Mouse (Mus musculus): Measurements from ENCODE around the gene Sgo2a. TPM values are rescaled to one million over a fixed set of nuclear protein-coding genes. Genes with fewer than 3 reads are reported as not detected.

Sgo2a gene
- polyA plus RNA-seq, 1 experiment: 12.4 TPM

DNA sequence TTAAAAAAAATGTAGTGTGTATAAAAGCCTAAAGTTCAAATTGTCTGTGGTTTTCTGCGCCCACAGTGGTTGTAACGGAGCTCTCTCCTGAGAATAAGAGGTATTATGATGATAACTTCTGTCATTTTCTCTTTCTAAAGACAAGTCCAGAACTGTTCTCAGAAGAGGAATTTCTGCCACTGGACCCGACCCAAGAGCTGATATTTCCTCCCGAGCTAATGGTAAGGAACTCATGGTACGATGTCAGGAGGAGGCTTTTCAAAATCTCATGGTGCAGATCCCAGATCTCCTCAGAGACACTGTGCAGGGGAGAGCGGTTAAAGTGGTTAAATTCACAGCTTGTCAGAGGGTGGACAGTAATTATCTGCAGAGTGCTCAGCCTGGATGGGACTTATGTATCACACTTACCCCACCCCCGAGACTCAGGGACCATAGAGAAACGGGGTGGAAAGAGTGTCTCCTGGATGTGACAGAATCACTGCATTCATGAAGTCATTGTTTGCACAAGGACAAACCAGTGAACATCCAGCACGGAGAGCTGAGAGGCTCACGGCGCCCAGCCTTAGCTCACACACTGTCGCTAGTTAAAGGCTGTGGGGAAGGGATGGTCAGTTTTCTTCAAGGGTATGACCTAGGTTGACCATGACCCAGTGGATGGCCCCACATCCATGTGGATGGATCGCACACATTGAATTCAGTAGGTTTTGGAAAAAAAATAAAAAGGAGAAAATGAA, 60.5 kb downstream of the Sgo2a start:
- Histone ChIP-seq H3K27ac (ENCODE audit: insufficient read depth, low read depth, low read length) (no peak overlapping the region), H3K4me1 (ENCODE audit: control insufficient read depth, insufficient read depth, low read length) (no peaks in the 10 kb centered on the region), H3K4me3 (ENCODE audit: insufficient read depth, low read length) (no peak overlapping the region)
- TF ChIP-seq CTCF (IDR thresholded peaks at IDR 0.05; ENCODE audit: low read depth, low read length) (no peak), POLR2A (IDR thresholded peaks at IDR 0.05; ENCODE audit: borderline replicate concordance, low read depth, low read length) (no peak)

DNA sequence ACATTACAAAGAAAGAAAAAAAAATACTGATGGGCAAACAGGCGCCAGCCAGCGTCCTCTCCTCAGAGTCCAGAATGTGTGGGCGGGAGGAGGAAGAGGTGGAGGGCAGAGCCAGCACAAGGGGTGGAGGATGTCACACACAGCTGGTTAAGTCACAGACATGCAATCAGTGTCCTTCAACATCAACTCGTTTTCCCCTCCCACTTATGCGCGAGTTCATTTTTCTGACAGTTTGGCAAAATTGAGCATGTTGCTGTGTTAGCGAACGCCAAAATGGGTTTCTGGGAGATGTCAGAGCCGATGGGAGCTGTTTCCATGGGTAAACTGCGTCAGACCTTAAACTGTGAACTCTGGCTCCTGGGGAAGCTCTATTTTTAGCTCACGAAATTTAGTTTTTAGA, 61.2 kb downstream of the Sgo2a start:
- TF ChIP-seq POLR2A (IDR thresholded peaks at IDR 0.05; ENCODE audit: borderline replicate concordance, low read depth, low read length): no peak
- no peak for TF ChIP-seq CTCF (IDR thresholded peaks at IDR 0.05; ENCODE audit: low read depth, low read length)
- Histone ChIP-seq H3K4me1 (ENCODE audit: control insufficient read depth, insufficient read depth, low read length) (no peaks in the 10 kb centered on the region), H3K27ac (ENCODE audit: insufficient read depth, low read depth, low read length) (no peak overlapping the region), H3K4me3 (ENCODE audit: insufficient read depth, low read length) (no peak overlapping the region)

DNA sequence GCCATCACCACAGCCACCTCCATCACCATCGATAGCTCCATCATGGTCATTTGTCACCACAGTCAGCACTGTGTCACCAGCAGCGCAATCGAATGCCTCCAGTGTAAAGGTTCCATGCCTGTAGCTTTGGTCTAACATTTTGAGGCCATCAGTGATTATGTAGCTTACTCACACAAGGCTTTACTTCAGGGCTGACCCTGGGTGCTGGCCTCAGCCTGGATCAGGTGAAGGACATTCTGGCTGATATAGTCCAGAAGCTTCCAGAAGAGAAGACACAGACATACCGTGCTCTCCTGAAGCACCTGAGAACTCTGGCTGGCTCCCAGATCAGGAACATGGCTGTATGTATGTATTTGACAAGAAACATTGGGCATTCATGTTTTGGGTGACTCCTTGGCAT, 63.1 kb downstream of the Sgo2a start:
- Histone ChIP-seq H3K4me1 (ENCODE audit: control insufficient read depth, insufficient read depth, low read length) (no peaks in the 10 kb centered on the region), H3K4me3 (ENCODE audit: insufficient read depth, low read length) (no peak overlapping the region), H3K27ac (ENCODE audit: insufficient read depth, low read depth, low read length) (no peak overlapping the region)
- TF ChIP-seq CTCF (IDR thresholded peaks at IDR 0.05; ENCODE audit: low read depth, low read length) (no peak), POLR2A (IDR thresholded peaks at IDR 0.05; ENCODE audit: borderline replicate concordance, low read depth, low read length) (no peak)

DNA sequence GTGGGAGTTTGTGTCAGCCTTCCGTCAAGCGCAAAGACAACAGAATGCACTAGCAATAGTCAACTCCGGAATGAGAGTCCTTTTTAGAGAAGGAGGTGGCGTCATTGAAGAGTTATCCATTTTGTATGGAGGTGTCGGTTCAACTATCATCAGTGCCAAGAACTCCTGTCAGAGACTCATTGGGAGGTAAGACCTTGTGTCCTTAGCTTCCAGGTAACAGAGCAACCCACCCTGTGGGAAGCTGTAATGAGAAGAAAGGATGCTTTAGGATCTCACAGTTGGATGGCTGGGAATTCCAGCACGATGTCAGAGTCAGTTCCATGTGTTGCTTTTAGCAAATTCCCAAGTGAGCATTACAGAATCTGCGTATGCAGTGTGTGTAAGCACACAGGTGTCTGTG, 66.4 kb downstream of the Sgo2a start:
- no peak overlapping the region for H3K4me3 ChIP-seq (ENCODE audit: insufficient read depth, low read length)
- TF ChIP-seq POLR2A (IDR thresholded peaks at IDR 0.05; ENCODE audit: borderline replicate concordance, low read depth, low read length): no peak
- no peak for TF ChIP-seq CTCF (IDR thresholded peaks at IDR 0.05; ENCODE audit: low read depth, low read length)
- no peak overlapping the region for H3K27ac ChIP-seq (ENCODE audit: insufficient read depth, low read depth, low read length)
- no peaks in the 10 kb centered on the region for H3K4me1 ChIP-seq (ENCODE audit: control insufficient read depth, insufficient read depth, low read length)

DNA sequence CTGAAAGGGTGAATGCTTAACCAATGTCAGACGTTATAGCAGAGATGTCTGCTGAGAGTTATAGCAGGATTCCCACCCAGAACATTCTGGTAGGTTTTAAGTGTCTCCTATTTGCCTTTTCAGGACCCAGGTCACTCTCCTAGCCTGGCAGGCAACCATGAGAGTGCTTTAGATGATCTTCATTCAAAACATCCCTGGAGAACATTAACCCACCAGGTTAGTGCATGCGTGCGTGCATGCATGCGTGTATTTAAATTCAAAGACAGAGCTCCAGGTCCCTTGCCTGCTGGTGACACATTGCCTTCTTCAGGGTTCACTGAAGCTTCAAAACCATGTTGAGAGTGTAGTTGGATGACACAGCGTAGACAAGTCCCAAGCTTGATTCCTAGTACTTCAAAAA, 69.4 kb downstream of the Sgo2a start:
- TF ChIP-seq CTCF (IDR thresholded peaks at IDR 0.05; ENCODE audit: low read depth, low read length) (no peak), POLR2A (IDR thresholded peaks at IDR 0.05; ENCODE audit: borderline replicate concordance, low read depth, low read length) (no peak)
- no peak overlapping the region for H3K4me3 ChIP-seq (ENCODE audit: insufficient read depth, low read length)
- no peak overlapping the region for H3K27ac ChIP-seq (ENCODE audit: insufficient read depth, low read depth, low read length)
- no peaks in the 10 kb centered on the region for H3K4me1 ChIP-seq (ENCODE audit: control insufficient read depth, insufficient read depth, low read length)

DNA sequence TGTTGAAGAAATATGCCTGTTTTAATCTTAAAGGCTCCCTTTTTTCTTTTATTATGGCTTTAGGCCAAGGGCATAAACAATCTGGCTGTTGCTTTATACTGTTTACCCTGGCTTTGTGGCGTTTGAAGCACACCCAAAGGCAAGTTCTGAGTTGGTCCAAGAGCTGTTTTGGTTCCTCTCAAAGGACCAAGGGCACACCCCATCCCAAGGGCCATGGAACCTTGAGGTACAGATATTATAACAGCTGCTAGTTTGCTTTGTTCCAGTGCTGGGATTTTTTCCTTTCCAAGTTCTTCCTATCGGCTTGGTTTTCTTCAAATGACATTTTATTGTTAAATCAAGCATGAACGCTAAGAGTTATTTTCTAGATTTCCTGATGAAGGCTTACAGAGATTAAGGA, 69.8 kb downstream of the Sgo2a start:
- H3K4me1 ChIP-seq (ENCODE audit: control insufficient read depth, insufficient read depth, low read length): no peaks in the 10 kb centered on the region
- TF ChIP-seq POLR2A (IDR thresholded peaks at IDR 0.05; ENCODE audit: borderline replicate concordance, low read depth, low read length) (no peak), CTCF (IDR thresholded peaks at IDR 0.05; ENCODE audit: low read depth, low read length) (no peak)
- H3K4me3 ChIP-seq (ENCODE audit: insufficient read depth, low read length): no peak overlapping the region

DNA sequence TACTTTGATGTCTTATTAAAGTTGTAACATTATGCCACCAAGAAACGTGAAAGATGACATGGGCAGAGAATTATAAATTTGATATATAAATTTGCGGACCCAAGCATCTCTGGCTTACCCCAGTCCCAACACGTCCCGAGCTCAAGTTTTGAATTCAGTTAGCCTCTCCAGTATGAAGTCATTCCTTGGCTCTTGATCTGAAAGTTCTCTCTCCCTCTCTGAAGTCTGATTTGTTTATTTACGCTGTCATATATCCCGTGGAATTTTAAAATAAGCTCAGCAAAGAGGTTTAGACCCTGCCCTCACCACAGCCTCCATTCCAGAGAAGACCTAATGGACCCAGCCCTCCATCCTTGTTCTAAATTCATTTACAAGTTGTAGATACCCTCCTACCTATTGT, 73.4 kb downstream of the Sgo2a start:
- H3K4me1 ChIP-seq (ENCODE audit: control insufficient read depth, insufficient read depth, low read length): no peaks in the 10 kb centered on the region
- TF ChIP-seq POLR2A (IDR thresholded peaks at IDR 0.05; ENCODE audit: borderline replicate concordance, low read depth, low read length) (no peak), CTCF (IDR thresholded peaks at IDR 0.05; ENCODE audit: low read depth, low read length) (no peak)
- no peak overlapping the region for H3K4me3 ChIP-seq (ENCODE audit: insufficient read depth, low read length)
- H3K27ac ChIP-seq (ENCODE audit: insufficient read depth, low read depth, low read length): no peak overlapping the region

More for the DNA sequence above, 69.8 kb downstream of the Sgo2a start:
- no peak overlapping the region for H3K27ac ChIP-seq (ENCODE audit: insufficient read depth, low read depth, low read length)

DNA sequence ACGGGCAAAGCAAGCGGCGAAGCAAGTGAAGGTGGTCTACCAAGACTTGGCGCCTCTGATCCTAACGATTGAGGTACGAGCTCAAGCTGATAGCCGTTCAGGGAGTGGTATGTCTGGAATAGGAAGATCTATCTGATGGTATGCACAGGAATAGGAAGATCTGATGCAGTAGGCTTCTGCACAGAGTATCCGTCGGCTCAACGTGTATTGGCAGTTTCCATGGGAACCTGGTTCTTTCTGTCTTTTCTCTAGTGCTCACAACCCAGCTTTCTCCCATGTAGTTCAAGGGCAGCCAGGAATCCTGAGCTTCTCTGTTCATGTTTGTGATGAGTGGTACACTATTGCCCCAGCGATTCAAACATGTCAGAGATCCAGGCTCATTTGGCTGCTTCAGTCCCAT, 74.3 kb downstream of the Sgo2a start:
- Histone ChIP-seq H3K4me1 (ENCODE audit: control insufficient read depth, insufficient read depth, low read length) (no peaks in the 10 kb centered on the region), H3K4me3 (ENCODE audit: insufficient read depth, low read length) (no peak overlapping the region), H3K27ac (ENCODE audit: insufficient read depth, low read depth, low read length) (no peak overlapping the region)
- TF ChIP-seq POLR2A (IDR thresholded peaks at IDR 0.05; ENCODE audit: borderline replicate concordance, low read depth, low read length): no peak
- no peak for TF ChIP-seq CTCF (IDR thresholded peaks at IDR 0.05; ENCODE audit: low read depth, low read length)

DNA sequence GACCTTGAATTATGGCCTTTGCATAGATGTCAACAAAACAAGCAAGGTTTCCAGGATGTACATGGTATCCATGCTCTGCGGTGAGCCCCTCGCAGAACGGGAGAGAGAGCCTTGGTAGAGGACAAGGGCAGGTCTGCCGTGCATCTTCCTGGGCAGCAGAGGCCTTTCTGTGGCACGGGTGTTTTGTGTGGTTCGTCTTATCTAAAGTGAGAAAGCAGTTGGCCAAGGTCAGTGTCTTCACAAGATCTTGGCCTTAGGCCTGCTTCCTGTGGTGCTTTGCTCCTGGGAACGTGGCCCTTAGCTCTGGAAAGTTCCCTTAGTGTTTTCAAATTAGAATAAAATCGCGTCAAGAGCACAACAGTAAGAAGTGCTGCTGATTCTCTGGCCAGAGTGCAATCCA, 75.2 kb downstream of the Sgo2a start:
- Histone ChIP-seq H3K4me1 (ENCODE audit: control insufficient read depth, insufficient read depth, low read length) (no peaks in the 10 kb centered on the region), H3K4me3 (ENCODE audit: insufficient read depth, low read length) (no peak overlapping the region), H3K27ac (ENCODE audit: insufficient read depth, low read depth, low read length) (no peak overlapping the region)
- TF ChIP-seq CTCF (IDR thresholded peaks at IDR 0.05; ENCODE audit: low read depth, low read length): no peak
- TF ChIP-seq POLR2A (IDR thresholded peaks at IDR 0.05; ENCODE audit: borderline replicate concordance, low read depth, low read length): no peak

DNA sequence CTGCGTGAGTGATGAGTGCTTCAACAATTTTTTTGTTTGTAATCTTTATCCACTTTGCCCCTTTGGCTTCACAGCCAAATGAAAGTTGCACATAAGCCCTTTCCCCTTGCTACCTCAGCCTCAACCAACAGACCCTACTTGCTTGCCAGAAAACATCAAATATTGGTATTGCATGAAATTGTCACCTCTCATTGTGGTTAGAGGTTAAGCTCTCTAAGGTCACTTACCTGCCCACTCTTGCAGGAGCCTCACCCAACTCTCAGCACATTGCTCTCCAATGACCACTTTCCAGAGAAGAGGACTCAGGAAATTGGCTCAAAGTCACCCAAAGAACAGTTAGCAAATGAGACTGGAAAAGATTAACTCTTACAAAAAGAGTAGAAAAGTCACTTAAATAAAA, 75.7 kb downstream of the Sgo2a start:
- Histone ChIP-seq H3K4me3 (ENCODE audit: insufficient read depth, low read length) (no peak overlapping the region), H3K27ac (ENCODE audit: insufficient read depth, low read depth, low read length) (no peak overlapping the region), H3K4me1 (ENCODE audit: control insufficient read depth, insufficient read depth, low read length) (no peaks in the 10 kb centered on the region)
- TF ChIP-seq POLR2A (IDR thresholded peaks at IDR 0.05; ENCODE audit: borderline replicate concordance, low read depth, low read length) (no peak), CTCF (IDR thresholded peaks at IDR 0.05; ENCODE audit: low read depth, low read length) (no peak)

Data from bone marrow macrophage, adult 2 months (primary cell).